In the genomic region with DNA sequence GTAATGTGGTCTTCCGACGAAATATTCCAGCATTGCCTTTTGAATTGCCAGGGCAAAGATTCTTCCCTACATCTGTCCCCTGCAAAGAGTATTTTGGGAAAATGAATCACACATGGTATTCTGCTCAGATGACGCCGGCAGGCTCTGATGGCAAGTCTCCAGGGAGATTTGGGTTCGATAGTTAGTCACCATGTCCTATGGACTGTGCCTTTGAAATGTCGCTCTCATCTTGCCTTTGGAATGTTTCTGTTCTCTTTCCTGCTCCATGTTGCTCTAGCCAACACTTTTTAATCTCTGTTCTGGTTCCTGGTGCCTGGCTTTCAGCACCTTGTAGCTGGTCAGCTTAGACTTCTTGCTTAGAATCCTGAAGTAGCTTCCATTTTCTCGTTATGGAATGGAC, we compare ENCODE assay signal across 11 mouse cellular contexts.
DNase-seq lines count a peak whose midpoint lies in the region.
"Had no signal": no experiment of that assay in that cellular context is flagged by ENCODE, and none has a peak within 500 bp of the region (broad histone marks: within the 10 kb centered on the region; RNA-seq: fewer than 3 reads in every experiment).

No protein-coding gene starts in this region.

- DNase-seq in adrenal gland, postnatal 36 days, result peak; percentile 5 to 39
- no peak for DNase-seq in adrenal gland, adult 8-10 months
- peak; percentile 21 to 59 for DNase-seq in layer of hippocampus, adult 18-20 months (ENCODE audit: low spot score in 2 of 2)
- no peak for DNase-seq in layer of hippocampus, postnatal 10 days (ENCODE audit: low spot score in 2 of 2)
- DNase-seq in frontal cortex, adult 2 months (ENCODE audit: extremely low spot score in 1 of 2, low spot score in 1 of 2), result peak; percentile 16 to 71
- DNase-seq in right cerebral cortex, postnatal 25 days, result peak; percentile 25
- no peak for DNase-seq in kidney, adult 11 months
- DNase-seq in thymus, postnatal 10 days (ENCODE audit: low spot score in 2 of 2), result no peak
- DNase-seq: B cell, adult 2 months; kidney, adult 18-20 months; liver, embryonic 13.5 days had no signal

Comparison
In these comparisons a context has a peak if more than half of its experiments do, and no peak if none do; other contexts are left out.
1. DNase-seq: peak in adrenal gland, postnatal 36 days (2 of 2), layer of hippocampus, adult 18-20 months (2 of 2), frontal cortex, adult 2 months (2 of 2) and right cerebral cortex, postnatal 25 days (single experiment); none in adrenal gland, adult 8-10 months (single experiment), layer of hippocampus, postnatal 10 days (0 of 2), kidney, adult 11 months (single experiment) and thymus, postnatal 10 days (0 of 2).